Mouse (Mus musculus) limb, embryonic 11.5 days (tissue): Measurements from ENCODE around the gene Elmo1. TPM values are rescaled to one million over a fixed set of nuclear protein-coding genes. Genes with fewer than 3 reads are reported as not detected.

Experiments
- ATAC-seq: fragments of 200-750 bp; cut with Nextera tagmentation; 2 replicates; pipeline ENCODE4 v1.8.0; 2017; ENCODE audit warnings: low read depth; ENCODE audit not compliant: insufficient number of reproducible peaks, low FRiP score, low TSS enrichment
- DNase-seq: peaks from one replicate; pipeline ENCODE4 v3.0.0-alpha.2; 2015; ENCODE audit warnings: low spot score
- H3K27ac ChIP-seq: fragments of 300-500 bp; sonication (generic); replicated peaks from 2 replicates; pipeline ENCODE4 v1.5.1; 2014; ENCODE audit warnings: low read depth, mild to moderate bottlenecking, low read length
- H3K27me3 ChIP-seq: fragments of 300-500 bp; sonication (generic); 2 replicates; pipeline ENCODE4 v1.6.1; 2014; ENCODE audit warnings: mild to moderate bottlenecking, low read length, mixed read lengths; ENCODE audit not compliant: control insufficient read depth, insufficient read depth
- H3K36me3 ChIP-seq: fragments of 300-500 bp; sonication (generic); 2 replicates; pipeline ENCODE4 v1.6.1; 2014; ENCODE audit warnings: mild to moderate bottlenecking, low read length, moderate library complexity, mixed read lengths; ENCODE audit not compliant: control insufficient read depth, insufficient read depth
- H3K4me1 ChIP-seq: fragments of 300-500 bp; sonication (generic); 2 replicates; pipeline ENCODE4 v1.6.1; 2014; ENCODE audit warnings: low read length, mixed read lengths; ENCODE audit not compliant: control insufficient read depth, insufficient read depth
- H3K4me2 ChIP-seq: fragments of 300-500 bp; sonication (generic); 2 replicates; pipeline ENCODE4 v1.6.1; 2014; ENCODE audit warnings: low read depth, mild to moderate bottlenecking, moderate library complexity; ENCODE audit not compliant: severe bottlenecking
- H3K4me3 ChIP-seq: fragments of 300-500 bp; sonication (generic); 2 replicates; pipeline ENCODE4 v1.5.1; 2014; ENCODE audit warnings: low read depth, low read length
- H3K9ac ChIP-seq: fragments of 300-500 bp; sonication (generic); 2 replicates; pipeline ENCODE4 v1.6.1; 2014; ENCODE audit warnings: mild to moderate bottlenecking, low read length
- H3K9me3 ChIP-seq: fragments of 300-500 bp; sonication (generic); 2 replicates; pipeline ENCODE4 v1.6.1; 2016; ENCODE audit warnings: low read length; ENCODE audit not compliant: control insufficient read depth
- WGBS: fragments of 180-500 bp; shearing (Covaris S2); extraction: QIAGEN DNeasy Blood & Tissue Kit; methylation state at CpG from one replicate; pipeline ENCODE4 v1.1.7; 2014; 5-methylcytosine and 5-hydroxymethylcytosine counted together
- polyA plus RNA-seq: library from polyadenylated mRNA; unstranded; fragments of >200 nt; fragmentation: Nextera tagmentation; extraction: Ambion mirVana; gene quantifications from 2 replicates; pipeline ENCODE4 v1.2.1, GENCODE M21; 2014

Elmo1 gene
- polyA plus RNA-seq, 1 experiment from 2014 or later, result 9.6 TPM

DNA sequence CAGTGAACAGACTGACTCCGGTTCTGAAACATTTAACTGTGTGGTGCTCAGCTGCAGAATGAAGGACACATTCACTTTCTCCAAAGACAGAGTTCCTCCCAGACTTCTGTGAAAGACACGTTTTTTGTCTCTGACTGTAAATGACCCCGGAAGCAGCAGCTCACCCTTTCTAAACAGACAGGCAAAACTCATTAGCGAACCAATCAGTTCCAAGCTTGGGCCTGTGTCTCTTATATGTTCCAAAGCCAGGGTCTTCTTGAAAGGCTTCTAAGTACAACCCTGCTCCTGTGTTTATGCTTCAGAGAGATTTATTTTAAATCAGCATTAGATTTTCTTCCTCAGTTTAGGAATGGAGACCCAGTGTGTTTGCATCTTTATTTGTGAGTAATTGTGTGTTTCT lies 127.7 kb downstream of the Elmo1 start:
- no peaks in the 10 kb centered on the region for H3K36me3 ChIP-seq
- no peak overlapping the region for H3K4me2 ChIP-seq
- H3K9ac ChIP-seq, result no peak overlapping the region
- no peaks in the 10 kb centered on the region for H3K9me3 ChIP-seq
- H3K27me3 ChIP-seq, result no peaks in the 10 kb centered on the region
- H3K27ac ChIP-seq, result no peak overlapping the region
- no peak overlapping the region for H3K4me3 ChIP-seq
- no peak for DNase-seq
- WGBS, result 55% methylated on average over 4 of the region's 4 CpGs
- H3K4me1 ChIP-seq, result no peaks in the 10 kb centered on the region
- ATAC-seq, result no peak

DNA sequence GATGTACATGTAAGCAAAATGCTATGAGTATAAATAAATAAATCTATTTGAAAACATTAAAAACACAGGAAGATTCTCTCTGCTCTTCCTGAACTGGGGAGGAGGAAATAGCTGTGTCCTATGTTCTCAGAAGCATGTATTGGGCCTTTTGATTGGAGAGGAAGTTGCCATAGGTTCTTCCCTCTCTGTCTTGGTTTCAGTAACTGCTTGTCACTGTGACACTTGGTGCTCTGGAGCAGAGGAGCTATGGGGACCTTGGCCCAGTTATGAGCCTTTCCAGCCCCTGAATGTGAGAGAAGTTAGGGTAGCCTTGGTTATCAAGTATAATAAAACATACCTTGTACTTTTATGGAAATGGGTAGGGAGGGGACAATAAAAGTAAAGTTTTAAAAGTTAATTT lies 130.0 kb downstream of the Elmo1 start:
- Histone ChIP-seq H3K9me3 (no peaks in the 10 kb centered on the region), H3K9ac (no peak overlapping the region), H3K27ac (no peak overlapping the region), H3K4me3 (no peak overlapping the region), H3K4me2 (no peak overlapping the region), H3K27me3 (no peaks in the 10 kb centered on the region), H3K36me3 (no peaks in the 10 kb centered on the region), H3K4me1 (no peaks in the 10 kb centered on the region)
- ATAC-seq (no peak), DNase-seq (no peak)

DNA sequence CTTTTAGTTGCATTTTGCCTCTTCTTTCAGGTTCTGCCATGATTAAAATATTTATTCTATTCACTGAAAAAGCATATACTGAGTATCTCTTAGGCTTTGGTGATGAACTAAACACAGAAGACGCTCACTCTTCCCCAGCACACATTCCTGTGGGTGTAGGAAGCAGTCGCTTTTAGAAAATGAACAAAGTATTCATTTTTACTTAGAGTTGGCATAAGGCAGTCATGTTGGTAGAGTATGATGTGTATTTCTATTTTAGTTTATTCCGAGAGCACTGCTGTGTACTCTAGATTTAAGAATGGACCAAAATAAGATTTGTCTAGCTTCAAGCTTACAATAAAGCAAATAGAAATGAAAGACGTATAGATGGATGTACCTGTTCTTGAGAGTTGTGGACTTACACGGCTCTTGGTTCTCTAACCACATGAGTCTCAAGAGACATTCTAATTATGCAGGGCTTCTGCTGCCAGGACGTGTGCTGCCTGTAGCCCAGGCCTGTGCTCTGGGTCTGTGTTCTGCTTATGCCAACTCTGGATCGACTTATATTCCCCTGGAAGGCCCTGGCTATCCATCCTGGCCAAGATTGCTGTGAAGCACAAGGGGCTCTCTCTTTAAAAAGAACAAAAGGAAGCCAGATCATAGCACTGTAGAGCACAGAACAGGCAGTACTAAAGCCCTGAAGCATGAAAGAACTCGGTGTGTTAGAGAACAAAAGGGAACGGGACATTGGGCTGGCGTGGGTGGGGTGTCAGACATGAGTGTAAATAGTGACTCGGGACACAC lies 137.7 kb downstream of the Elmo1 start:
- Histone ChIP-seq H3K9ac (no peak overlapping the region), H3K4me3 (no peak overlapping the region), H3K9me3 (no peaks in the 10 kb centered on the region), H3K4me1 (no peaks in the 10 kb centered on the region), H3K36me3 (no peaks in the 10 kb centered on the region), H3K27me3 (no peaks in the 10 kb centered on the region), H3K4me2 (no peak overlapping the region), H3K27ac (no peak overlapping the region)
- no peak for DNase-seq
- no peak for ATAC-seq
- WGBS, result 84% methylated on average over 11 of the region's 11 CpGs

DNA sequence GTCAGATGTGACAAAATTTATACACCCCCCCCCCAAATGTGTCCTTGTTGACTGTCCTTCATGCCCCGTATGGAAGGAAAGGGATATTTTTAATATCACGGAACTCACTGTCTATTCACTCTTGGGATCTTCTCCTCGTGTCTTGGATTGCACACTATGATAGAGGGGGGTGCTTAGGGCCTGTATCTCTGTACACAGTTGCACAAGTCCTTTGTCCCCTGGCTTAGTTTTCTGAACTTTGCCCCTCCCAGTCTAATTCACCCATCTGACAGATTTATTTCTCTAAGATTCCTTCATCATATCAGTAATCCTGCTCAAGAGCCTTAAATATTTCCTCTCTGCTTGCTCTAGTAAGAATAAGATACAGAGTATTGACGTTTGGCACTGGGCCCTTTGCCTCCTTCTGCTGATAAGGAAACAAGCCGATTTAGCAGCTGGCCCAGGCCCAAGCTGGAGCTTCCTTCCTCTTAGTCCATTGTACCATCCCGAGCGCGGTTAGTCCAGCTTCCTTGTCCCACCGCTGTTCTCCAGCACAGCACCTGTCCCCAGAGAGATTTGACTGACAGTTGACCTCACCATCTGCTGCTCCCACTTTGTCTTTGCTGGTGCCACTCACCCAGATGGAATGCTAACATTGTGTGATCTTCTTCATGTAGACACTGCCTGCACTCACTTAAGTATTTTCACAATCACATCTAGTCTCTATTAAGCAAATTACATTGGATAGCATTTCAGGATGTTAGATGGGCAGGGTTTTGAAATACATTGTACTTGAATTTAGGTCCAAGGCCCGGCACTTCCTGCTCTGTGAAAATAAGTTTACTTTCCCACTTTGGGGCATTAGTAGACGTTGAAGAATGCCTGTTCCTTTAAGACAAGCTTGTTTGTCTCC lies 141.7 kb downstream of the Elmo1 start:
- no peak for ATAC-seq

DNA sequence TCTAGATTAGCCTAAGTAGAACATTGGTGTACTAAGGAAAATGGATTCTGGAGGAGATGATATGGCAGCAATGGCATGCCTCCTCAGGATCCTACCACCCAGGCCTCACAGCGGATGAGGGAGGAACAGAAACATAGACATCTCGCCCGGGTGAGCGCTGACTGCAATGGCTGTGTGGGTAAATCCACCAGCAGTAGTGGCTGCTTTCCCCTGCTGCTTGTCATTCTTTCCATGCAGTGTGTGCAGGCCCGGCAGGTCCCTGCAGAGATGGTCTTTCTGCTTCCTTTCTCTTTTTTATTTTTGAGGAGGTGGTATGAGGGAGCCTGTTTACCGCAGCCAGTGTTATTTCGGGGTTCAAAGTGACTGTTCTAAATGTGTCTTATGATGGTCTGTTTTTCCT lies 143.3 kb downstream of the Elmo1 start:
- 90% methylated on average over 7 of the region's 7 CpGs for WGBS
- Histone ChIP-seq H3K4me1 (no peaks in the 10 kb centered on the region), H3K9ac (no peak overlapping the region), H3K27me3 (no peaks in the 10 kb centered on the region), H3K9me3 (no peaks in the 10 kb centered on the region), H3K27ac (no peak overlapping the region), H3K4me2 (no peak overlapping the region), H3K4me3 (no peak overlapping the region), H3K36me3 (no peaks in the 10 kb centered on the region)
- DNase-seq (no peak), ATAC-seq (no peak)

More for the DNA sequence above, 141.7 kb downstream of the Elmo1 start:
- H3K4me1 ChIP-seq, result no peaks in the 10 kb centered on the region
- DNase-seq, result no peak
- no peak overlapping the region for H3K4me2 ChIP-seq
- no peaks in the 10 kb centered on the region for H3K9me3 ChIP-seq
- no peaks in the 10 kb centered on the region for H3K27me3 ChIP-seq
- H3K9ac ChIP-seq, result no peak overlapping the region
- WGBS, result 87% methylated on average over 11 of the region's 11 CpGs
- no peak overlapping the region for H3K4me3 ChIP-seq
- H3K36me3 ChIP-seq, result no peaks in the 10 kb centered on the region
- H3K27ac ChIP-seq, result no peak overlapping the region

DNA sequence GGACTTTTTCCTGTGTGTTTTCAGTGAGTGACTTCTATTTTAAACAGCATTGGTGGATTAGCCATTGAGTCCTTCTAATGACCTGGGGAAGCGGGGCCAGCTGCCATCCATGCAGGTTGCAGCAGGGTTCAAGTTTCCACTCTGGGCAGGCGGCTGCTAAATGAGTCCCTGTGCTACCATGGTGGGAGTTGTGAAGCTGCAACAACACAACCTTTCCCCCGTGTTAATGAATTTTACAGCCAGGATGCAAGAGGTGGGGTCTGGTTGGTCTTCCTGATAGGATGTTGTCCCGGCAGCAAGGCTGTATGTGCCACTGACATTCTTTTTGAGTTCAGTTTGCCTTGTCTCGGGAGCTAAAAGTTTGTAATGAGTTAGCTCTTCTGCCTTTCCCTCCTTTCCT lies 147.2 kb downstream of the Elmo1 start:
- 59% methylated on average over 5 of the region's 5 CpGs for WGBS
- Histone ChIP-seq H3K4me3 (no peak overlapping the region), H3K9me3 (no peaks in the 10 kb centered on the region), H3K27me3 (no peaks in the 10 kb centered on the region), H3K4me2 (no peak overlapping the region), H3K36me3 (no peaks in the 10 kb centered on the region), H3K9ac (no peak overlapping the region), H3K4me1 (no peaks in the 10 kb centered on the region), H3K27ac (no peak overlapping the region)
- no peak for ATAC-seq
- no peak for DNase-seq

DNA sequence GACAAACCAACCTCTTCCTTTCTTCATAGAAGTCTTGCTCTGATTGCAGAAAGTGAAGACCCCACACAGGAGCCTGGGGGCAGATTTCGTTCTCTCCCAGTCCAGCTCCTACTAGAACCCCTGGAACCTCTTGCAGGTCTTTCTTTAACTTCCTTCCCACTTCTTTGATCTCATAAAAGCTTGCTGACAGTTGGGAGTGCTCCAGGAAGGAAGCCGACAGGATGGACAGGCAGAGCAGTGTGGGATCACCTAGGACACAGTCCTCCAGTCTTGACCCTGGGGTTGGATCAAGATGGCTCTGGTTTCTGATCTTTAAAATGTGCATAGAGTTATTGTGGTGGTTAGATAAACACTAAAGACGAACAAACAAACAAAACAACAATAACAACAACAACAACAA lies 147.8 kb downstream of the Elmo1 start:
- no peak for ATAC-seq
- H3K36me3 ChIP-seq, result no peaks in the 10 kb centered on the region
- 60% methylated on average over 3 of the region's 3 CpGs for WGBS

DNA sequence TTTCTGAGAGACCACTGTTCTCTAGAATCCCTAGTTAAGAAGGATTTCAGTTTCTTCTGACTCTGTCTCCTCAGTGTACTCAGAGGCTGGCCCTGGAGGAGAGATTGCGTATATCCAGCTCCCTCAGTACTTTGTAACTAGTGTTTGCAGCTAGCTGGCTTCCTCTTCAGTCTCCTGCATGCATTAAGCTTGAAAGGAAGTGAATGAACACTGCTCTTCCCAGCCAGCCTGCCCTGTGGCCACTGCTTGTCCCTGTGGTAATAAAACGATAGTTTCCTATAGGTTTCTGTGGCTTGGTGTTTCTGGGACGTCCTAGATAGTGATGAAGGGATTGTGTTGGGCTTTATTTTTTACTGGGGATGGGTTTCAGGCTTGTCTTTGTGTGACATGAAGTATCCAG lies 148.3 kb downstream of the Elmo1 start:
- Histone ChIP-seq H3K27ac (no peak overlapping the region), H3K27me3 (no peaks in the 10 kb centered on the region), H3K4me1 (no peaks in the 10 kb centered on the region), H3K36me3 (no peaks in the 10 kb centered on the region), H3K9me3 (no peaks in the 10 kb centered on the region), H3K9ac (no peak overlapping the region), H3K4me2 (no peak overlapping the region), H3K4me3 (no peak overlapping the region)
- ATAC-seq (no peak), DNase-seq (no peak)
- WGBS, result 81% methylated on average over 3 of the region's 3 CpGs

More for the DNA sequence above, 147.8 kb downstream of the Elmo1 start:
- no peak for DNase-seq
- no peak overlapping the region for H3K9ac ChIP-seq
- H3K27me3 ChIP-seq, result no peaks in the 10 kb centered on the region
- H3K4me2 ChIP-seq, result no peak overlapping the region
- no peaks in the 10 kb centered on the region for H3K9me3 ChIP-seq
- H3K27ac ChIP-seq, result no peak overlapping the region
- H3K4me3 ChIP-seq, result no peak overlapping the region
- H3K4me1 ChIP-seq, result no peaks in the 10 kb centered on the region
